27 mouse cellular contexts compared by ENCODE assay signal in the genomic region with DNA sequence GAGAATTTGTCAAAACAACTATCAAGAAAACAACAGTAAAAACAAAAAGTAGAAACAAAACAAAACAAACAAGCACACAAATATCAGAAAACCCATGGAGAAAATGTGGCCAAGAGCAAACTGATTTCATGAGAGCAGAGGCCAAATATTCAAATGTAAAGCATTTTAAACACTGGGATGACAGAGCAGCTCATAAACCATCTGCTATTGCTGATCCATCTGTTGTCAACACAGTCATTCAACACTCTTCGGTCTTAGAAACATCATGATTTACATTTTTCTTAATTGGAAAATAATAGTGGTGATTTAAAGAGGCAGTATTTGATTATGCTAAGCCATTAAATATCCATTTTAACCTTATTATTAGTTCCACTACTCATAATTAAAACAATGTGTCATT.
DNase-seq lines count a peak whose midpoint lies in the region; ATAC-seq lines count a peak whose summit lies in the region.
"Had no signal": no experiment of that assay in that cellular context is flagged by ENCODE, and none has a peak within 500 bp of the region (broad histone marks: within the 10 kb centered on the region; RNA-seq: fewer than 3 reads in every experiment).

No protein-coding gene starts in this region.

- no peak overlapping the region for H3K27ac ChIP-seq in forebrain, embryonic 13.5 days
- no peak overlapping the region for H3K27ac ChIP-seq in forebrain, embryonic 10.5 days
- no peak overlapping the region for H3K27ac ChIP-seq in forebrain, embryonic 16.5 days (ENCODE audit: low read length)
- H3K27ac ChIP-seq: embryonic facial prominence, embryonic 10.5 days; embryonic facial prominence, embryonic 15.5 days; gastrocnemius, adult 2 months; heart, adult 2 months; kidney, postnatal 0 days; liver, embryonic 12.5 days; midbrain, embryonic 12.5 days had no signal

- 57% methylated on average over 1 of the region's 1 CpGs for WGBS in forebrain, embryonic 13.5 days
- WGBS in forebrain, embryonic 10.5 days: 95% methylated on average over 1 of the region's 1 CpGs
- WGBS in forebrain, embryonic 16.5 days: 30% methylated on average over 1 of the region's 1 CpGs

- H3K4me1 ChIP-seq in forebrain, embryonic 13.5 days: no peaks in the 10 kb centered on the region
- no peaks in the 10 kb centered on the region for H3K4me1 ChIP-seq in forebrain, embryonic 10.5 days
- no peaks in the 10 kb centered on the region for H3K4me1 ChIP-seq in forebrain, embryonic 16.5 days (replicated peaks; ENCODE audit: control insufficient read depth, insufficient read depth, low read length)
- H3K4me1 ChIP-seq: embryonic facial prominence, embryonic 10.5 days; embryonic facial prominence, embryonic 15.5 days; heart, embryonic 12.5 days; liver, embryonic 12.5 days; midbrain, embryonic 12.5 days had no signal

- no peaks in the 10 kb centered on the region for H3K36me3 ChIP-seq in forebrain, embryonic 13.5 days (ENCODE audit: poor library complexity, severe bottlenecking)
- H3K36me3 ChIP-seq in forebrain, embryonic 10.5 days (replicated peaks): no peaks in the 10 kb centered on the region
- no peaks in the 10 kb centered on the region for H3K36me3 ChIP-seq in forebrain, embryonic 16.5 days (ENCODE audit: control insufficient read depth, insufficient read depth)
- H3K36me3 ChIP-seq: embryonic facial prominence, embryonic 10.5 days; embryonic facial prominence, embryonic 15.5 days; G1E; heart, embryonic 12.5 days; liver, embryonic 12.5 days; midbrain, embryonic 12.5 days had no signal

- no peak overlapping the region for H3K9ac ChIP-seq in forebrain, embryonic 13.5 days
- no peak overlapping the region for H3K9ac ChIP-seq in forebrain, embryonic 16.5 days (replicated peaks; ENCODE audit: low read depth, low read length)
- H3K9ac ChIP-seq: embryonic facial prominence, embryonic 15.5 days; heart, embryonic 12.5 days; liver, embryonic 12.5 days; liver, postnatal 0 days; midbrain, embryonic 12.5 days had no signal

- no peak overlapping the region for H3K4me2 ChIP-seq in forebrain, embryonic 13.5 days
- no peak overlapping the region for H3K4me2 ChIP-seq in forebrain, embryonic 16.5 days (ENCODE audit: low read length)
- H3K4me2 ChIP-seq: embryonic facial prominence, embryonic 15.5 days; heart, embryonic 12.5 days; liver, embryonic 12.5 days; midbrain, embryonic 12.5 days had no signal

- peak; percentile 81 for ATAC-seq in forebrain, embryonic 13.5 days
- peak; percentile 85 for ATAC-seq in forebrain, embryonic 16.5 days
- ATAC-seq: intestine, embryonic 16.5 days; liver, embryonic 12.5 days; liver, postnatal 0 days had no signal

- H3K9me3 ChIP-seq in forebrain, embryonic 13.5 days (replicated peaks): no peaks in the 10 kb centered on the region
- no peaks in the 10 kb centered on the region for H3K9me3 ChIP-seq in forebrain, embryonic 10.5 days
- H3K9me3 ChIP-seq in forebrain, embryonic 16.5 days (ENCODE audit: control insufficient read depth, low read length): no peaks in the 10 kb centered on the region
- H3K9me3 ChIP-seq: embryonic facial prominence, embryonic 10.5 days; embryonic facial prominence, embryonic 15.5 days; G1E; heart, embryonic 12.5 days; liver, embryonic 12.5 days; midbrain, embryonic 12.5 days had no signal

- H3K4me3 ChIP-seq in forebrain, embryonic 13.5 days: no peak overlapping the region
- no peak overlapping the region for H3K4me3 ChIP-seq in forebrain, embryonic 10.5 days
- no peak overlapping the region for H3K4me3 ChIP-seq in forebrain, embryonic 16.5 days (replicated peaks; ENCODE audit: low read length)
- H3K4me3 ChIP-seq: embryonic facial prominence, embryonic 10.5 days; embryonic facial prominence, embryonic 15.5 days; gastrocnemius, adult 2 months; heart, adult 2 months; heart, embryonic 12.5 days; liver, embryonic 12.5 days; midbrain, embryonic 12.5 days had no signal

- no peak for DNase-seq in forebrain, embryonic 10.5 days (ENCODE audit: extremely low spot score, low spot score)
- peak; percentile 19 for DNase-seq in layer of hippocampus, adult 11-12 months (ENCODE audit: low spot score)
- no peak for DNase-seq in layer of hippocampus, postnatal 25 days (ENCODE audit: extremely low spot score in 1 of 2, low spot score in 1 of 2)
- peak; percentile 14 for DNase-seq in layer of hippocampus, adult 9-11 months
- DNase-seq in cerebellum, postnatal 36 days: no peak
- no peak for DNase-seq in ovary, postnatal 10 days (ENCODE audit: low spot score)
- DNase-seq: adrenal gland, adult 8-10 months; cerebellum, adult 11-12 months; gastrocnemius, adult 2 months; gastrocnemius, postnatal 36 days; heart, adult 2 months; kidney, adult 8-10 months; left cerebral cortex, postnatal 4 days; liver, postnatal 0 days; lung, postnatal 36 days; retina, postnatal 1 day; right cerebral cortex, postnatal 14 days had no signal

- no peaks in the 10 kb centered on the region for H3K27me3 ChIP-seq in forebrain, embryonic 13.5 days
- no peaks in the 10 kb centered on the region for H3K27me3 ChIP-seq in forebrain, embryonic 10.5 days (ENCODE audit: poor library complexity, severe bottlenecking)
- no peaks in the 10 kb centered on the region for H3K27me3 ChIP-seq in forebrain, embryonic 16.5 days (replicated peaks; ENCODE audit: control insufficient read depth, insufficient read depth, low read length)
- H3K27me3 ChIP-seq: embryonic facial prominence, embryonic 15.5 days; heart, embryonic 12.5 days; liver, embryonic 12.5 days; midbrain, embryonic 12.5 days had no signal

Comparison
In these comparisons a context has a peak if more than half of its experiments do, and no peak if none do; other contexts are left out.
1. DNase-seq: peak in layer of hippocampus, adult 11-12 months (single experiment) and layer of hippocampus, adult 9-11 months (single experiment); none in forebrain, embryonic 10.5 days (single experiment), layer of hippocampus, postnatal 25 days (0 of 2), cerebellum, postnatal 36 days (0 of 2) and ovary, postnatal 10 days (single experiment).